Mouse (Mus musculus) kidney, embryonic 14.5 days (tissue): Measurements from ENCODE around the gene Ensa. TPM values are rescaled to one million over a fixed set of nuclear protein-coding genes. Genes with fewer than 3 reads are reported as not detected.
"Not testable (repeated sequence)": the region's sequence is repeated elsewhere in the genome, so short reads cannot be mapped to it uniquely, and the experiment has no call there.

Source experiments
- ATAC-seq: fragments of 200-750 bp; cut with Nextera tagmentation; 2 replicates; pipeline ENCODE4 v1.8.0; 2017; ENCODE audit warnings: moderate number of reproducible peaks, mild to moderate bottlenecking, moderate TSS enrichment, moderate library complexity; ENCODE audit not compliant: low FRiP score, low TSS enrichment
- H3K27ac ChIP-seq: fragments of 300-500 bp; sonication (generic); 2 replicates; pipeline ENCODE4 v1.5.1; 2014; ENCODE audit warnings: low read depth, mild to moderate bottlenecking, low read length, moderate library complexity, mixed read lengths
- H3K27me3 ChIP-seq: fragments of 300-500 bp; sonication (generic); 2 replicates; pipeline ENCODE4 v1.6.1; 2014; ENCODE audit warnings: mild to moderate bottlenecking, low read length; ENCODE audit not compliant: control insufficient read depth, insufficient read depth
- H3K36me3 ChIP-seq: fragments of 300-500 bp; sonication (generic); 2 replicates; pipeline ENCODE4 v1.6.1; 2014; ENCODE audit warnings: low read length, mixed read lengths; ENCODE audit not compliant: control insufficient read depth, insufficient read depth
- H3K4me1 ChIP-seq: fragments of 300-500 bp; sonication (generic); 2 replicates; pipeline ENCODE4 v1.6.1; 2014; ENCODE audit warnings: low read length, mixed read lengths; ENCODE audit not compliant: control insufficient read depth, insufficient read depth
- H3K4me2 ChIP-seq: fragments of 300-500 bp; sonication (generic); replicated peaks from 2 replicates; pipeline ENCODE4 v1.6.1; 2014; ENCODE audit warnings: low read depth, mild to moderate bottlenecking, low read length
- H3K4me3 ChIP-seq: fragments of 300-500 bp; sonication (generic); 2 replicates; pipeline ENCODE4 v1.5.1; 2014; ENCODE audit warnings: mild to moderate bottlenecking, low read length
- H3K9ac ChIP-seq: fragments of 300-500 bp; sonication (generic); 2 replicates; pipeline ENCODE4 v1.6.1; 2014; ENCODE audit warnings: low read depth, mild to moderate bottlenecking, low read length, moderate library complexity
- H3K9me3 ChIP-seq: fragments of 300-500 bp; sonication (generic); 2 replicates; pipeline ENCODE4 v1.6.1; 2016; ENCODE audit warnings: low read length; ENCODE audit not compliant: control insufficient read depth
- WGBS: fragments of 180-500 bp; shearing (Covaris S2); extraction: QIAGEN DNeasy Blood & Tissue Kit; methylation state at CpG from one replicate; pipeline ENCODE4 v1.1.7; 2014; 5-methylcytosine and 5-hydroxymethylcytosine counted together
- polyA plus RNA-seq: library from polyadenylated mRNA; unstranded; fragments of >200 nt; fragmentation: Nextera tagmentation; extraction: Ambion mirVana; gene quantifications from 2 replicates; pipeline ENCODE4 v1.2.1, GENCODE M21; 2014

The Ensa gene
- polyA plus RNA-seq, 1 experiment from 2014 or later, result 66.9 TPM

DNA sequence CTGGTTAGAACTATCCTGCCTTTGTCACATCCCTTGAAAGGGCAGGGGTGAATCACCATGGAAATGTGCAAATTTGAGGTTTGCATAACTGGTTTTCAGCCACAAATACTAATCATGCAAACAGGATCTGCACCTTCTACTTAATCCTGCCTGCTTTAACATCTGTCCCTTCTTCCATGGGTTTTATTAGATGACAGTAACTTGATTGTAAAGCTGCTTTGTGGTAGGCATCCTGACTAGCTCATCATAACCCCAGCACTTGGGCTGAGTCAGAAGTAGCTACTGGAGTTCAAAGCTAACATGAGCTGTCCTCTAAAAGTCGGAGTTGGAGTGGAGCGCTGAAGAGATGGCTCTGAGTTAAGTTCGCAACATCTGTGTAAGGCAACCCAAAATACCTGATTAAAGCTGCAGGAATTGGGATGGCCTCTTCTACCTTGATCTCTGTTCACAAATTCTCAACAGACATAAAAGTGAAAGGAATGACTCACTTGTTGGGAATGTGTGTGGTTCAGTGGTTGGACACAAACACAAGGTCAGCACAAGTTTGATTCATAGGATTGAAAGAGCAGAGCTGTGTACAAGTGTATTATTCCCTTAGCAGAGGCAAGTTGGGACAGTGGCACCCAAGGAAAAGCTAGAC, 39.3 kb downstream of the Ensa start:
- Histone ChIP-seq H3K4me2 (no peak overlapping the region), H3K36me3 (peaks cover 55% of the 10 kb centered on the region), H3K9ac (no peak overlapping the region), H3K9me3 (no peaks in the 10 kb centered on the region), H3K4me1 (peaks cover 53% of the 10 kb centered on the region), H3K4me3 (no peak overlapping the region), H3K27ac (no peak overlapping the region), H3K27me3 (no peaks in the 10 kb centered on the region)
- WGBS, result 92% methylated on average over 3 of the region's 3 CpGs
- no peak for ATAC-seq

DNA sequence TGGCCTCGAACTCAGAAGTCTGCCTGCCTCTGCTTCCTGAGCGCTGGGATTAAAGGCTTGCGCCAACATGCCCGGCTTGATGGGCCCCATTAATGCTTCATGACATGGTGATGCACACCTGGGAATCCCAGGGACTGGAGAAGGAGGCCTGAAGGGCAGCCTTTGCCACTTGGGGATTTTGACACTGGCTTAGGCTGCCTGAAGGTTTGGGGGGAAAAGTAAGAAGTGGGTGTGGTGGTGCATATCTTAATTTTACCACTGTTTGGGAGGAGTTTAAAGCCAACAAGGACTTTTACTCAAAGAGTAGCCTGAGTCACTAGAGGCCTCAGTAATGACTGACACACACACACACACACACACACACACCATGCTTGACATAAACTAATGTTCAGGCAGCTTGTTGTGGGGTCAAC, 40.2 kb downstream of the Ensa start:
- WGBS, result 92% methylated on average over 4 of the region's 4 CpGs
- ATAC-seq, result no peak
- Histone ChIP-seq H3K9ac (no peak overlapping the region), H3K9me3 (no peaks in the 10 kb centered on the region), H3K36me3 (peaks cover 59% of the 10 kb centered on the region), H3K27me3 (no peaks in the 10 kb centered on the region), H3K4me1 (peaks cover 53% of the 10 kb centered on the region), H3K4me3 (no peak overlapping the region), H3K4me2 (no peak overlapping the region), H3K27ac (no peak overlapping the region)

DNA sequence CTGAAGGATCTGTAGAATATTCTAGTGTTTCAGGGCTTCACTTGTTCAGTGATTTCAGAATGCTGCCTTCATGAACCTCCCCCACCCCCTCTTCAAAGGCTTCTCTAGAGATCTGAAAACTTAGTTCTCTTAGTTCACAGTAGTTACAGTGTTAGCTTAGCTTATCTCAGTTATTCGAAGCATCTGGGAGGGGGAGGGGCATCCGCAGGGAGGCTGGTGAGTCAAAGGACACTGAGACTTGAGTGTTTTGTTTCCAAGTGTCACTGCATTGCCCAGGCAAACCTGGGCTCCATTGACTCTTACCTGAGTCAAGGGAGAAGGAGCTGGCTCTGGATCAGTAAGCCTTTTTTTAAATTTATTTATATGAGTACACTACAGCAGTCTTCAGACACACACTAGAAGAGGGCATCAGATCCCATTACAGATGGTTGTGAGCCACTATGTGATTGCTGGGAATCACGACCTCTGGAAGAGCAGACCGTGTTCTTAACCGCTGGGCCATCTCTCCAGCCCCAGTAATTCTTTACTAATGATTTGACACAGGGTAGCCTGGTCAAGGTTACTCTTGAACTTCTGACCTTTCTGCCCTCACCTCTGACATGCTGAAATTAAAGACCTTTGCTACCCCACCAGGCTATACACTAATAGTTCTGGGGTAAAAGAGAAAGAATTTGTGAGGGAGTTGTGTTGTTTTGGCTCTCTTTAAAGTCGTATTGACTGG, 41.5 kb downstream of the Ensa start:
- Histone ChIP-seq H3K9ac (no peak overlapping the region), H3K4me1 (peaks cover 42% of the 10 kb centered on the region), H3K36me3 (peaks cover 47% of the 10 kb centered on the region), H3K4me2 (no peak overlapping the region), H3K9me3 (no peaks in the 10 kb centered on the region), H3K27ac (no peak overlapping the region; the same call in 1 of the 2 replicates), H3K27me3 (no peaks in the 10 kb centered on the region), H3K4me3 (no peak overlapping the region)
- WGBS, result 32% methylated on average over 6 of the region's 6 CpGs
- no peak for ATAC-seq

DNA sequence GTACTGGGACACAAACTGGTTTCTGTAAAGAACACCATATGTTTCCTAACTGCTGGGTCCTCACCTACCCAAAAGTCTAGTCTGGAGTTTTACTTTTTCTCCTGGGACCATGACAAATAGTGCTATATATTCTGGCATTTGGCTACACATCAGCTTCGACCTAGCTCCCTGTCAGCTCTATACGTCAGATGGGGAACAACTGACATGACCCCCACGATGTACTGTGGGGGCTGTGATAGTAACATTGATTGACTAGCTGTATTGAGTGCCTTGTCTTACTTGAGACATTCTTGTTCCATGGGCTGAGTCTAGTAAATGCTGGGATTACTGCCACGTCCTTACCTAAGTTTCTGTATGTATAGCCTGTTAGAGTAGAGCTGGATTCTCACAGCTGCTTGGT, 42.7 kb downstream of the Ensa start:
- no peak overlapping the region; the same call in 1 of the 2 replicates for H3K9ac ChIP-seq
- peaks cover 35% of the 10 kb centered on the region for H3K36me3 ChIP-seq
- 50% methylated on average over 4 of the region's 4 CpGs for WGBS
- H3K9me3 ChIP-seq, result no peaks in the 10 kb centered on the region
- no peak overlapping the region for H3K4me2 ChIP-seq
- H3K4me3 ChIP-seq, result no peak overlapping the region
- H3K27me3 ChIP-seq, result no peaks in the 10 kb centered on the region
- H3K27ac ChIP-seq, result peak overlapping the region; percentile 80; the same call in 1 of the 2 replicates
- ATAC-seq, result no peak
- peaks cover 45% of the 10 kb centered on the region for H3K4me1 ChIP-seq

DNA sequence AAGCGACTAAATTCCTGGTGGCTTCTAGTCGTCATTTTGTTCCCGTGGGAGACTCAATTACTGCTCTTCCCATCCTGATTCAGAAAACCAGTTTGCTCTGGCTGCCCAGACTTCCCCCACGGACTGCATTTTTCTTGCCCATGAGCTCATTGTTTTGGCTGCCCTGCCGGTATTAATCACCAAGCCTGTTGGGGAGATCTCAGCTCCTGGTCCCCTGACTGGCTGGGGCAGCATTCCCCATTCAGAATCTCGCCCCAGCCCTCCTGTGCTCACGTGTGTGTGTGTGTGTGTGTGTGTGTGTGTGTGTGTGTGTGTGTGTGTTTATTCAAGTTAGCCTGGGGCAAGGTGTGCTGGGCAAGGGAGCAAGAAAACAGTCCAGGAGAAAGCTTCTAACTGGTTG, 43.2 kb downstream of the Ensa start:
- H3K4me2 ChIP-seq, result no peak overlapping the region; the same call in 1 of the 2 replicates
- H3K4me3 ChIP-seq, result no peak overlapping the region
- 40% methylated on average over 7 of the region's 7 CpGs for WGBS

DNA sequence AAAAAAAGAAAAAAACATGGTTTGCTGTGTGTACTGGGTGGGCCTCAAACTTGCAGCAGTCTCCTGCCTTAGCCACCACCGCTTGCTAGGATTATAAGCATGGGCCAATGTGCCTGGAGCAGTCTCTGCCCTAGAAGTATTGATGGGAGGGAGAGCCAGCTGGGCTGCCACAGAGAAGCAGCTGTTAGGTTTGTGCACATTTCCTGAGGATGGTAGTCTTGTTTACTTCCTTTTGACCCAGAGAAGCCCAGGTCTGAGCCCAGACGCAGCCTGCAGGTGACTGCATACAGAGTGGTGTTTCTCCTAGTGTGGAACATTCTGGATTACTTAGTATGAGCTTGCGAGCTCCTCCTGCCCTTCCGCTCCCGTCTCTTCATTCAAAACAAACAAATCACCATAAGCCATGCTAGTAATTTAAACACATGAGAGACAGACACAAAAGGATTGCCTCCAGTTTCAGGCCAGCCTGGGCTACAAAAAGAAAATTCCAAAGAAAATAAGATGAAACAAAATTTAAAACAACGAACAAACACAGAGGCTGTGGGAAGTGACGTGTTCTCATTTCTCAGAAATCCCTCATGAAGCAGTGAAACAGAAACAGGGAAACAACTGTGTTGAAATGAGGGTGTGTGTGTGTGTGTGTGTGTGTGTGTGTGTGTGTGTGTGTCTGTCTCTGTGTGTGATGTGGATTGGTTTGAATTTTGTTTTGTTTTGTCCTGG, 44.0 kb downstream of the Ensa start:
- Histone ChIP-seq H3K27ac (peak overlapping the region; percentile 51; the same call in 1 of the 2 replicates), H3K9ac (no peak overlapping the region), H3K4me3 (no peak overlapping the region), H3K27me3 (no peaks in the 10 kb centered on the region), H3K36me3 (peaks cover 23% of the 10 kb centered on the region; the same call in 1 of the 2 replicates), H3K4me1 (peaks cover 57% of the 10 kb centered on the region), H3K4me2 (no peak overlapping the region), H3K9me3 (no peaks in the 10 kb centered on the region)
- WGBS, result 79% methylated on average over 7 of the region's 7 CpGs
- no peak for ATAC-seq

More for the DNA sequence above, 43.2 kb downstream of the Ensa start:
- no peak overlapping the region; the same call in 1 of the 2 replicates for H3K9ac ChIP-seq
- no peaks in the 10 kb centered on the region for H3K27me3 ChIP-seq
- peaks cover 30% of the 10 kb centered on the region for H3K36me3 ChIP-seq
- ATAC-seq, result peak; percentile 51; the same call in 1 of the 2 replicates
- no peaks in the 10 kb centered on the region for H3K9me3 ChIP-seq
- H3K4me1 ChIP-seq, result peaks cover 49% of the 10 kb centered on the region
- peak overlapping the region; percentile 80; the same call in 1 of the 2 replicates for H3K27ac ChIP-seq

DNA sequence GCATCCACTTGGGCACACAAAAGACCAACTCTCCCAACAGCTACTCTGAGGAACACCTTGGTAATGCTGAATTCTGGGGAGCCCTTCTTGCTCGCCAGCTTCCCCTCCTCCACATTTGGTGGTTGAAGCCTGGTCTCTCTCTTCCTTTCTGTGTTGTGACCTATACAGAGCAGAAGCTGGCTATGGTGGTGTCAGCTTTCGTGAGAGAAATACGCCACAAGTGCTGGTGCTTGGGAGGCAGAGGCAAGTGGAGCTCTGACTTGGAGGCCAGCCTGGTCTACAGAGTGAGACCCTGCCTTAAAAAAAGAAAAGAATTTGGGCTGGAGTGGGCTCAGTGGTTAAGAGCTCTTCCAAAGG, 44.5 kb downstream of the Ensa start:
- no peak overlapping the region for H3K9ac ChIP-seq
- WGBS, result 94% methylated on average over 3 of the region's 3 CpGs
- H3K4me3 ChIP-seq, result no peak overlapping the region
- peaks cover 18% of the 10 kb centered on the region; the same call in 1 of the 2 replicates for H3K36me3 ChIP-seq
- ATAC-seq, result no peak
- H3K9me3 ChIP-seq, result no peaks in the 10 kb centered on the region
- H3K4me2 ChIP-seq, result no peak overlapping the region
- H3K27ac ChIP-seq, result no peak overlapping the region
- H3K27me3 ChIP-seq, result no peaks in the 10 kb centered on the region
- peaks cover 57% of the 10 kb centered on the region for H3K4me1 ChIP-seq

DNA sequence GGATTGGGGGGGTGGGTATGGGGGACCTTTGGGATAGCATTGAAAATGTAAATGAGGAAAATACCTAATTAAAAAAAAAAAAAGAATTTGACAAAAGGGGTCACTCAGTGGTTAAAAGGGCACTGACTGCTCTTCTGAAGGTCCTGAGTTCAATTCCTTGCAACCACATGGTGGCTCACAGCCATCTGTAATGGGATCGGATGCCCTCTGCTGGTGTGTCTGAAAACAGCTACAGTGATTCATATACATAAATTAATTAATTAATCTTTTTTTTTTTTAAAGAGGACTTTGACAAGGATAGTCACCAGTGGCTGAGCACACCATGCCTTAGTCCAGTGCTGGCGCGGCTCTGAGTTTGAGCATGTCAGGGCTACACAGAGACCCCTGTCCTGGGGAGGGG, 45.6 kb downstream of the Ensa start:
- H3K9me3 ChIP-seq, ATAC-seq: not testable (repeated sequence)

More for the DNA sequence above, 45.6 kb downstream of the Ensa start:
- peaks cover 62% of the 10 kb centered on the region for H3K4me1 ChIP-seq
- H3K4me3 ChIP-seq, H3K4me2 ChIP-seq, H3K27me3 ChIP-seq, H3K36me3 ChIP-seq, H3K9ac ChIP-seq, H3K27ac ChIP-seq: not testable (repeated sequence)
- 92% methylated on average over 3 of the region's 3 CpGs for WGBS
